Mouse (Mus musculus) forelimb bud, embryonic 11.5 days (tissue): ENCODE data around the gene Efna2.

Experiments
- DNase-seq: peaks from one replicate; pipeline ENCODE4 v3.0.0-alpha.2; 2012; ENCODE audit warnings: low read depth, low spot score

Efna2 gene

GRCm38 (mm10) chr10:80227877-80228775, 48.8 kb downstream of the Efna2 start:
- no peak for DNase-seq

- no peak for DNase-seq
These were observed 57.0 kb downstream of the Efna2 start for GRCm38 (mm10) chr10:80236145-80236825.

GRCm38 (mm10) chr10:80237020-80237419, 57.7 kb downstream of the Efna2 start:
- DNase-seq, result no peak

- DNase-seq, result no peak
These were observed 59.0 kb downstream of the Efna2 start for GRCm38 (mm10) chr10:80238306-80238705.
